In the genomic region with DNA sequence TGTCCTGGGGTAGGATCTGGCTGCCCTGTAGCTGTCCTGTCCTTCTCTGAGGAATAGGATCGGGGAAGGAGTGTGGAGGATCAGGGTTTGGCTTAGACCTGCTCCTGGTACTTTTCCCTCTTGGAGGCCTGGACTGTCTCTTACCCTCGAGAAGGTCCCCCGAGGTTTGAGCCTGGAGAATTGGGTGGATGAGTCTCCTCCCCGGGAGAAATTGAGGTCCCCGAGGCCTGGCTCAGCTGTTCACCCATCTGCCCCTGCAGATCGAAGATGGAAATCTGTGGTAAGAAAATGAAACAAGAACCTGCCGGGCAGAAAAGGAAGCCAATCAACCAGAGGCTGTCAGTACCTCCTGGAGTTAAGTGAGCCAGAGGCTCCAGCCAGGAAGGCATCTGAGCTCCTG, we compare ENCODE assay signal across 9 mouse cellular contexts. TPM values are rescaled to one million over a fixed set of nuclear protein-coding genes. Genes with fewer than 3 reads are reported as not detected.
DNase-seq lines count a peak whose midpoint lies in the region; ATAC-seq and TF ChIP-seq lines count a peak whose summit lies in the region.
"Had no signal": no experiment of that assay in that cellular context is flagged by ENCODE, and none has a peak within 500 bp of the region (broad histone marks: within the 10 kb centered on the region; RNA-seq: fewer than 3 reads in every experiment).

No protein-coding gene starts in this region.

- no peak for ATAC-seq in forebrain, embryonic 16.5 days
- no peak for ATAC-seq in kidney, embryonic 16.5 days (ENCODE audit: low FRiP score, low TSS enrichment)

- DNase-seq in testis, postnatal 14 days (ENCODE audit: low spot score) = no peak
- peak; percentile 34 for DNase-seq in midbrain, embryonic 10.5 days (ENCODE audit: low spot score)
- DNase-seq in right cerebral cortex, adult 18-20 months = no peak
- DNase-seq in lung, postnatal 25 days (ENCODE audit: low spot score) = no peak
- DNase-seq: lung, postnatal 14 days; thymus, adult 2 months had no signal

- H3K27me3 ChIP-seq in testis, adult 2 months (ENCODE audit: control insufficient read depth, insufficient read depth, low read length) = no peaks in the 10 kb centered on the region
- no peaks in the 10 kb centered on the region for H3K27me3 ChIP-seq in forebrain, embryonic 16.5 days (replicated peaks; ENCODE audit: control insufficient read depth, insufficient read depth, low read length)
- H3K27me3 ChIP-seq in midbrain, embryonic 10.5 days (ENCODE audit: low read depth, poor library complexity, severe bottlenecking) = no peaks in the 10 kb centered on the region
- H3K27me3 ChIP-seq in kidney, embryonic 16.5 days (ENCODE audit: insufficient read depth, low read length) = no peaks in the 10 kb centered on the region

- TF ChIP-seq CTCF in testis, adult 2 months (IDR thresholded peaks at IDR 0.05; ENCODE audit: control insufficient read depth, insufficient read depth, insufficient replicate concordance, low read depth, low read length) = no peak

- peaks cover 20% of the 10 kb centered on the region for H3K4me1 ChIP-seq in testis, adult 2 months (ENCODE audit: control insufficient read depth, insufficient read depth, low read length)
- H3K4me1 ChIP-seq in forebrain, embryonic 16.5 days (replicated peaks; ENCODE audit: control insufficient read depth, insufficient read depth, low read length) = peaks cover 27% of the 10 kb centered on the region
- peaks cover 69% of the 10 kb centered on the region for H3K4me1 ChIP-seq in midbrain, embryonic 10.5 days
- peaks cover 15% of the 10 kb centered on the region for H3K4me1 ChIP-seq in kidney, embryonic 16.5 days (ENCODE audit: insufficient read depth, low read length)

- no peak overlapping the region for H3K4me3 ChIP-seq in testis, adult 2 months (ENCODE audit: control insufficient read depth, low read depth, low read length)
- H3K4me3 ChIP-seq in forebrain, embryonic 16.5 days (replicated peaks; ENCODE audit: low read length) = no peak overlapping the region
- peak overlapping the region; percentile 24; the same call in 1 of the 2 replicates for H3K4me3 ChIP-seq in midbrain, embryonic 10.5 days
- no peak overlapping the region for H3K4me3 ChIP-seq in kidney, embryonic 16.5 days (ENCODE audit: low read length)

- no peak overlapping the region for H3K4me2 ChIP-seq in forebrain, embryonic 16.5 days (ENCODE audit: low read length)
- H3K4me2 ChIP-seq in kidney, embryonic 16.5 days (replicated peaks; ENCODE audit: low read depth, low read length) = no peak overlapping the region

- 31% methylated on average over 7 of the region's 7 CpGs for WGBS in forebrain, embryonic 16.5 days
- WGBS in midbrain, embryonic 10.5 days = 52% methylated on average over 7 of the region's 7 CpGs
- WGBS in kidney, embryonic 16.5 days = 62% methylated on average over 7 of the region's 7 CpGs

- H3K9ac ChIP-seq in forebrain, embryonic 16.5 days (replicated peaks; ENCODE audit: low read depth, low read length) = peak overlapping the region; percentile 33; the same call in 1 of the 2 replicates
- H3K9ac ChIP-seq in kidney, embryonic 16.5 days (replicated peaks; ENCODE audit: low read length) = no peak overlapping the region

- peak overlapping the region; percentile 57 for H3K27ac ChIP-seq in testis, adult 2 months (ENCODE audit: control insufficient read depth, insufficient read depth, low read depth, low read length)
- no peak overlapping the region for H3K27ac ChIP-seq in forebrain, embryonic 16.5 days (ENCODE audit: low read length)
- H3K27ac ChIP-seq in midbrain, embryonic 10.5 days (replicated peaks) = peak overlapping the region; percentile 88
- no peak overlapping the region for H3K27ac ChIP-seq in kidney, embryonic 16.5 days (ENCODE audit: low read length)

- no peak for TF ChIP-seq POLR2A in testis, adult 2 months (IDR thresholded peaks at IDR 0.05; ENCODE audit: control insufficient read depth, low read depth, low read length)

- H3K36me3 ChIP-seq in testis, adult 2 months (ENCODE audit: control insufficient read depth, insufficient read depth, low read length) = no peaks in the 10 kb centered on the region
- no peaks in the 10 kb centered on the region for H3K36me3 ChIP-seq in forebrain, embryonic 16.5 days (ENCODE audit: control insufficient read depth, insufficient read depth)
- H3K36me3 ChIP-seq in midbrain, embryonic 10.5 days = peaks cover 10% of the 10 kb centered on the region; the same call in 1 of the 2 replicates
- no peaks in the 10 kb centered on the region for H3K36me3 ChIP-seq in kidney, embryonic 16.5 days (ENCODE audit: insufficient read depth, low read length)

- H3K9me3 ChIP-seq in forebrain, embryonic 16.5 days (ENCODE audit: control insufficient read depth, low read length) = no peaks in the 10 kb centered on the region
- no peaks in the 10 kb centered on the region for H3K9me3 ChIP-seq in midbrain, embryonic 10.5 days (replicated peaks)
- no peaks in the 10 kb centered on the region for H3K9me3 ChIP-seq in kidney, embryonic 16.5 days (ENCODE audit: low read length)

RNA-seq across cellular contexts. Expression of gene Plekha6, which starts 45.5 kb away (rescaled TPM):
- 97.1 and 110 TPM in 2 replicates for polyA plus RNA-seq in testis, adult 2 months (2012; rRNA removed)
- polyA plus RNA-seq in forebrain, embryonic 16.5 days (2015; fragmentation: Nextera tagmentation; extraction: Ambion mirVana) = 10.7 and 11.7 TPM in 2 replicates
- 12.5 and 15.7 TPM in 2 replicates for polyA plus RNA-seq in midbrain, embryonic 10.5 days (2016; fragmentation: Nextera tagmentation; extraction: Ambion mirVana)
- polyA plus RNA-seq in kidney, embryonic 16.5 days (2015; fragmentation: Nextera tagmentation; extraction: Ambion mirVana) = 8.5 and 9.7 TPM in 2 replicates

Comparison
In these comparisons a context has a peak if more than half of its experiments do, and no peak if none do; other contexts are left out.
1. H3K27ac ChIP-seq: peak in testis, adult 2 months (single experiment) and midbrain, embryonic 10.5 days (single experiment); none in forebrain, embryonic 16.5 days (single experiment) and kidney, embryonic 16.5 days (single experiment).